Mouse (Mus musculus): ENCODE measurements at regions not wholly inside any gene's neighbourhood (a gene's known extent, or its start where the extent isn't known, plus 50 kb on each side); places are given as distances from the start of the nearest gene placed in this dataset.

DNA sequence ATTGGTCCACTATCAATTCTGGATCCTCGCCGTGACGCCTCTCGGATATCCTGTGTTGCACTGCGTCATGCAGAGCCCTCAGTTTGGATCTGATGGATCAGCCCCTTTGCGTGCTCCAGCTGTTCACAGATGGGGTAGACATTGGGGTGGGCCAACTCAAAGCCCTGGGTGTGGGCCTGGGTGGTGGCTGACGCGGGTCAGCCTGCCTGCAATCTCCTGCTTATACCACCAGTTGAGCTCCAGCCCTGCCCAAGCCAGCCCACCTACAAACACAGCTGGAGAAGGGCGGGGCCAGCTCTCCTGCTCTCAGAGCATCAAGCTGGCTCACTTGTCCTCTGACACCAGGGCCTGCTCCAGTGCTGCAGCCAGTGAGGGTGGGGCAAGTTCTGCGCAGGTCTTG lies 73.1 kb downstream of the Rps15a start:
- no peak for DNase-seq

DNA sequence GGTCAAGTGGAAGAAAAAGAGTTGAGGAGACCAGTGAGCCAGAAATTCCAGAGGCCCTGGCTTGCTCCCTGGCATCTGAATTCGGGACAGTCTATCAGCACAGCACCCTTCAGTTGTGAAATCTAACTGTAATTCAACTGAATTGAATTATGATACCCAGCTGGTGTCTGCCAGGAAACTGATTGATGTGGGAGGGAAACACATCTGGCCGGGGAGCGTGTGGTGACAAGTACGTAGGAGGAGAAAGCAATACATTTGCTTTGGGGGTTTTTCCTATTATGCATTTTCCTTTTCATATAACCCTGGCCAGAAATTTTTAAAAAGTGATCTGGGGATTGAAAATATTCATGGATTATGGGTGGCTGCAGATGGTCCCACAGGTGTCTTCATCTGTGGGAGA lies 76.1 kb downstream of the Rps15a start:
- no peak for DNase-seq

DNA sequence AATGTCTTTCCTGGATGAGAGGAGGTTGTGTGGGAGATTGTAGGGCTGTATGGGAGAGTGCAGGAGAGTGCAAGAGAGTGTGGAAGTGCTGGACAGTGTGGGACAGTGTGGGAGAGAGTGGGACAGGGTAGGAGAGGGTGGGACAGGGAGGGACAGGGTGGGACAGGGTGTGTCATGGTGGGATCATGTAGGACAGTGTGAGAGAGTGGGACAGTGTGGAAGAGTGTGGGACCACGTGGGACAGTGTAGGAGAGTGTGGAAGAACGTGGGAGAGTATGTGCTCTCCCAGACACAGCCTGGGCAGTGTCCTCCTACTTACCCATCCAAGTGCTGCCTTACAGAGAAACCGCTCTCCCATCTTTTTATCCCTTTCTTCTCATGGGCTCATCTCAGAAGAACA lies 78.9 kb downstream of the Rps15a start:
- no peak for DNase-seq

DNA sequence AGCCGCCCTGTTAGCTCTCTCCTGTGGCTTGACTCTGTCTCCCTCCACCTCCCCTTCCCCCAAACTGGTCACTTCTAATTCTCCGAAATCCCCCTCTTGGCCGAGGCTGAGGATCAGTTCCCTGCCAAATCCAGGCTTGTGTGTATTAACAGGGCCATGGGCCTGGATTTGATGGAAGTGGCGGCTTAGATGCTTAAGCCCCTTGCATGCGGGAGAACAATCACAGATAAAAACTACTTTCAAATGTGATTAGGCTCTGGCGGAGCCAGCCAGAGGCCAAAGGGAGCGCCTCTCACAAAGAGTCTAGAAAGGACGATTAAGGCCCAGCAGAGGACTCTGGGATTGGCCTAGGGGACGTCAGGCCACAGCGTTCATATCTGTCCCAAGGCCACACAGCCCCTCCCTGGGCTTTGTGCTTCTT lies 89.9 kb downstream of the Rps15a start:
- no peak for DNase-seq

DNA sequence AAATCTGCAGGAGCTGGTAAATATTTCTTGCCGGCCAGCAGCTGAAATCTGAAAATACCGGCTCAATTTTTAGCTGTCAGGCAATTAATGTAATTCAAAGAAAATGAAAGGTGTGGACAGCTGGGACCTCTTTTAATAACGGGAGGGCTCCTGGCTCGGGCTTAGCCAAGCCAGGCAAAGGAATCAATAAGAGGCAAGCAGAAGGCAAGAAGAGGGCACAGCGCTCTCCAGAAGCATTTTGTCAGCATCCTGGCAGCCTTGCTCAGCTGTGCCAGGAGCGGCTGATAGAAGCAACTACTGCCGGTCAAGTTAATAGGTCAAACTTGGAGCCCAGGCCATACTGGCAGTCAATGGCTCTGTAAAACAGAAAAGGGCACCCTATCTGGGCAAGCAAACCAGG lies 111.4 kb downstream of the Rps15a start:
- no peak for DNase-seq

DNA sequence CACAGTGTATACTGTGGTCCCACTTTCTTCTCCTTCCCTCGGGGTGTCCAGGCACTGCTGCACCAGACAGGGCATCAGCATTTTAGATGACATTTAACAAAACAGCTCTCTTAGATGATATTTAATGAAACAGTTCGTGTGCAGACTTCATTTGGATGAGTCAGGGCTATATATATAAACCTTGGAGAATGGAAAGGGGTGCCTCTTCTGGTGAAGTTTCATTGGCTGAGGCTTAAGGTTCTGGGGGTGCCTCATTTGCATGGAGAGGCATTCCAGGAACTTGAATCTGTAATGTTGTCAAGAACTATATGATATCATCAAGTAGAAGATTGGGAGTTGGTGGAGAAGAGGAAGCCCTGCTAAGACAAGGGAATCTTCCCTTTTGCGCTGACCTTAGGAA lies 114.1 kb downstream of the Rps15a start:
- DNase-seq, result no peak

DNA sequence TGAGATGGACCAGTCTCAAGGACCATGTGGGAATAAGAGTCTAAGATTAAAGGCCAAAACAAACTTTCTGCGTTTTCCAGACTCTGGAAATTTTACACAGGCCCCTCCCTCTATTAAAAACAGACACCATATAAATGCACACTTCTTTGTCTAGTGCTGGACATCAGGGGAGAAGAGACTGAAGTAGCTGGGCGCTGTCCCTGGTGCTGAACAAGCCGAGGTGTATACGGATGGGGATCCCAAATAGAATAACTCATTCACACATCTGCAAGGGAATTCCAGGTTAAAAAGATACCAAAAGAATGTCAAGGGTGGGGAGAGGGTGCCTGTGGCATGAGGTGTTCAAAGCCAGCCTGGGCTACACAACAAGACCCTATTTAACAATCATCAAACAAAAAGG lies 114.9 kb downstream of the Rps15a start:
- peak; percentile 86 for DNase-seq

DNA sequence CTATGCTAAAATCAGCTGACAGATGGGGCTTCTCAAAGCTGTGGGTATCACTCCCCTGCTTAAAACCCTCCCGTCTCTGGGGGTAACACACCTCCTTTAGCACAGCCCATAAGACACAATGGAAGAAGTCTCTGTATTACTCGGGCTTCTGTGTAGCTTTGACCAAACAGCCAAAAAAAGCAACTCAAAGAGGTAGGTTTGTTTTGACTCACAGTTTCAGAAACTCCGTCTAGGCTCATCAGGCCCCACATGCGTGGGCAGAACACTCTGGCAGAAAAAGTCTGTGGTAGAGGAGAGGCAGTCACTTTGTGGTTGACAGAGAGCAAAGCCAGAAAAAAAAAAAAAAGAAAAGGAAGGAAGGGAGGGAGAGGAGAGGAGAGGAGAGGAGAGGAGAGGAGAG lies 133.8 kb downstream of the Rps15a start:
- DNase-seq, result no peak

DNA sequence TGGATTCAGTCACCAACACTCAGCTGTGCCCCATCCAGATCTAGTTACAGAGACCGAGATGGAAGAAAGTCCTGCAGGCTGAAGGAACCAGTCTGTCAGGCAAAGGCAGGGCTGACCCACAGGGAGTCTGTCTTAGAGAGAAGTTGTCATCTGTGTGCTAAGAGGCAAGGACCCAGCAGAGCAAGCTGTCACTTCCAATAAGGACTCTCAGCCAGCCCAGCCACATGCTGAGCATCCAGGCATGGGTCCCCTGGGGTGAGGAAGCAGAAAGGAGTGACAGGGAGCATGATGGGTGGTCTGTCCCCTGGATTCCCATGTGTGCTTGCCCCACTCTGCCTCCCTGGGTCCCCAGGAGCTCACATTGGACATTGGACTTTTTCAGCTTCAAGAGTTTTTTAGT lies 144.8 kb downstream of the Rps15a start:
- DNase-seq, result no peak

DNA sequence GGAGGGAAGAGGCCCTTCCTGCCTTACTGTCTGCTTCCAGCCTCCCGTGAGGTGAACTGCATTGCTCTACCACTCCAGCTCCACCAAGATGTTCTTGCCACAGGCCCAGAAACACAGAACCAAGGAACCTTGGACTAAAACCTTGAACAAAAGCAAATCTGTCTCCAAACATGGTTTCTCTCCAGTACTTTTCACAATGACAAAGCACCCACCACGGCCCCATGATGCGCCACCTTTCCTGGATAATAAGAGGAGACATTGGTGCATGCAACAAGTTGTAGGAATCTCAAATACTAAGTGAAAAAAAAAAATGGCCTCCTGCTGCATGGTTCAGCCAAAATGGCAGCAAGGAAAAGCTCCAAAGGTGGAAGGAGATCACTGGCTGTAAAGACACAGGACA lies 172.6 kb downstream of the Rps15a start:
- no peak for DNase-seq

DNA sequence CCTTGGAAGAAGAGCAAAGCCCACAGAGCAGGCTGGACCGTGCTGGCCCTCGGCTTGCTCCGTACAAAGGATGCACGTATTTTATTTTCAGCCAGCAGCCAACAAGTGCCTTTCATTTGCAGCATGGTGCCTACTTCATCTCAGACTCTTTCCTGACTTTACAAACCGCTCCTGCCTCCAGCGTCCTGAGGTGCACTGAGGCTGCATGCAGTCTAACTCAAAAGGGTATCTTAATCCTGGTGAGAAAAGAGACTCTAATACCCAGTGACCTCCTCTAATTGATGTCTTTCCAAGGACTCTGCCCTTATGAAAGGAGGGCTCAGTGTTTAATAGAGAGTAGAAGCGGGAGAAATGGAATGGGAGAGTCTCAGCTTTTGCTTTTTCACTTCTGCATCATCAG lies 176.4 kb downstream of the Rps15a start:
- DNase-seq, result no peak

DNA sequence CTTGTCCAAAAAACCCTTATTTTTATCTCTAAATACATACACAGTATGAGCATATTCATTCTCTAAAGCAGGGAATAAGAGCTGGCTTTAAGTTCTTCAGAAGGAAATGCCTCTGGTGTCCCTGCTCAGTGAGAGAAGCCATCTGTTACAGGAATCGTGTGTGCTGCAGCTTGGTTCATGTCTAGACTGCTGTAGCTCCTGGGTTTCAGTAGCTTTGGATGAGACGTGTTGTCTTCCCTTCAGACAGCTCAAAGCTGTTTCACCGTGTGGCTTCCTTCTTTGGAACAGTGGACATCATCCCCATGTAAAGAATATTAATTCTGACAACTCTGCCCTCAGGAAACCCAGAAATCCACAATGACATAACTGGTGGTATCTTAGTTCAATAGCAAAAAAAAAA lies 181.1 kb downstream of the Rps15a start:
- no peak for DNase-seq

DNA sequence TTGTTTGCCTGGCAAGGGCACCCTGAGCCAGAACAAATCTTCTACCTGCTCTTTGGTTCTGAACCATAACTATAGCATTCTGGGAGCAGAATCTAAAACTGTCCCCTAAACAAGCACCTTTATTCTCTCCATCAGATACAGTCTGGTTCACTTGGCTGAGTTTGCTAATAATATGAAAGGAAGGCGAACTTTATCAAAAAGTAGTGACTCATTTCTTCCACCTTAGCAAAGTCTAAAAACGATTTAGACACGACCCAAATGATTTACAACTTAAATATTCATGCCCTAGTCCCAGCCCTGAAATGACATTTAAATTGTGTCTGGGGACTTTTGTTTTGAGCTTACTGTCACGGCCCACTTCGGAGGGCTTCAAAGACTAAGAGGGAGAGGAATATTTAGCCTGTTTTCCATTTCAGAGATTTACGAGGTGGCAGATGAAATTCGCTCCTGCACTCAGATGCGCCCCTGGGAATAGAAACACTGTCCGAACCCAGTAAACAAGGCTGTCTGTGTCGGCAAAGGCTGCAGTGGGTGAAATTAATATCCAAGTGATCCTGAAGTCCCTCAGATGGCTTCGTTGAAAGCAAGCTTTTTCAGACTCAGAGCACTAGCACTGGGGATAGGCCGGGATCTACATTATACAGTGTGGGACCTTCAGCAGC lies 184.6 kb downstream of the Rps15a start:
- no peak for DNase-seq

DNA sequence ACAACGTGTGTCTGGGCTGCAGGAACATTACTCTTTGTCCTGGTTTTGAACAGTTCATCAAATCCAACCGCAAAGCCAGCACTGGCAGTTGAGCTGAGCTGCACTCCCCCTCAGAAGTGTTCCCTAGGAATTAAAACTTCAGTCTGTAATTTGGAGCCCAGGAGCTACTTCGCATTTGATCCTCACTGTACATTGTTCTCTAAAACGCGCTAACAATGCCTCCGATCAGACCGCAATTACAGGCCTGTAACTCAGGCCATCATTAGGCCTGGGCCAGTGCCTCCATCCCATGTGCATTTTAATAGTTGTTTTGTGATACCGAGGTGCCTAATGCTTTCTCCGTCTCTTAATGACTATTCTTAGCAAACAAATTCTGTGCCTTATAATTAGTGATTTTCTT lies 185.6 kb downstream of the Rps15a start:
- no peak for DNase-seq

DNA sequence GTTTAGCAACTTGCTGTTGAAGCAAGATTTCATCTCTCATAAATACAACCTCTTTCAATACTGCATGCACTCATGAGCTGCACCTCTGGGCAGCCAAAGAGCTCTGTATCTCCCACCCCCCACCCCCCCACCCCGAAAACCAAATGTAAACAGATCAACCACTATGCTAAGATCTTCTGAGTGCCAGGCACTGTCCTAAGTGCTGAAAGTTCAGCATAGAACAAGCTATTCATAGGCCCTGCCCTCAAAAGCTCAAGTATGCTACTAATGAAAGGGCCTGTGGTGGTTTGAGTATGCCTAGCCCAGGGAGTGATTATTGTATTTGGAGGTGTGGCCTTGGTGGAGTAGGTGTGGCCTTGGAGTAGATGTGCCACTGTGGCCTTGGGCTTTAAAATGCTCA lies 189.6 kb downstream of the Rps15a start:
- DNase-seq, result no peak

DNA sequence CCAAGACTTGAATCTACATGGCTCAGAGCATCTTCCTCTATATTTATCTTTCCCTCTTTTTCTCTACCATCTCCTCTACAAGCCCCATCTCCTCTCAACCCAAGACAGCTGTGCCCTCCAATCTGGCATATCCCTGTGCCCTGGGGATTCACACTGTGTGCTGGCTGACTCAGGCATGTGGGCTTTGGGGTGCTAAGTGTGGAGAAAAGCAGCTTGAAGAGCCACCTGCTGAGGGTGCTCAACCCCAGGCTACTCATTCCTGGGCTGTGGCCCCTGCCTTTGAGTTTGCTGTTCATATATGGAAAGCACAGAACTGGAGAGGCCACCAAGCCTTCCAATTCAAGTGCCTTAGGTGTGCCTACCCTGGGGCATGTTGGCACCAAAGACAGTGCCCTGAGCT lies 193.7 kb downstream of the Rps15a start:
- DNase-seq, result no peak

DNA sequence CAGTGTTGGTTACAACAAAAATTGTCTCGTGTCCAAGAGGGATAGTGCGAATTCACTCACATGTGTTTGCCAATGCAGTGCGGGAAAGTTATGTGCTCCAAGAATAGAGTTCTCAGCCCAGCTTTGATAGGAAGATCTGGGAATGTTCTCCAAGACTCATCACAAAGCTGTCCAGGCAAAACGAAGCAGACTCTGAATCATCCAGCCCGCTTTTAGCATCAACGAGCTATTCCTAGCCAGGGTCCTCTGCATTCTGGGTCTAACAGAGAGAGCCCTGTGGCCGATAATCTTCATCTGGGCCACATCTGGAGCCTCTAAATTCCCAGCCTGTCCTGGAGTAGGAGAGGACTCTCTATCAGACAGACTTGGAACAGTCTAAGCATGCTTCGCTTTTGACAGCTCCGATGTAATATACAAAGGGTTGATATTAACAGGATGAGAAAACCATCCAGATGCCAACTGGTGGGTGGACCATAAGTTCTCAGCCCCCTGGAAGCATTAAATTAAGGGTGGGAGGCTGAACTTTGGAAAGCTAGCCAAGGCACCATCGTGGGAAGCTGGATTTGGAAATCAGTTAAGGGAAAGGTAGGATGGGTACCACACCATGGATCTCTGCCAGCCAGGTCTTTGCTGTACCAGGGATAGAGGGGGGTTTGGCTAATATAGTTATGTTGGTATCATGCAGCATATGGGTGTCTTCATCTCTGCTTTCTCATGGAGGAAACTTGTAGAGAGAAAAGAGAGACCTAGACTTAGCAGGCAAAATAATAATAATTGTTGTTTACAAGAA lies 197.6 kb downstream of the Rps15a start:
- DNase-seq, result no peak

DNA sequence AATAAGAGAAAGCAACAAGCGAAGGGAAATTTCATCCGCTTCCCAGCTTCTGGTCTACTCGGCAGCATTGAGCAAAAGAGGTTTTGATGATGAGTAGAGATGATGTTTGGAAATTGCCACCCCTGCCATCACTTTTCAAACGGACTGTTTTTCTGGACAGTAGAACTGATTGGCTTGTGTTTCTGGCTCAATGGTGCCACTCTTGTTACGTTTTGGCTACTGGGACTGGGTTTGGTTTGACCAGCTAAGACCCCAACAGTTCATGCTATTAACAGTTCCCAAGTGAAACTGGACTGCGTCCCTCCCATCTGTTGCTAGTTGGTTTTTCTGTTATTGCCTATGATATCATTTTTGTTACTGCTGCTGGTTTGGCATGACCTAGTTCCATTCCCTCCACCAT lies 199.1 kb downstream of the Rps15a start:
- no peak for DNase-seq

DNA sequence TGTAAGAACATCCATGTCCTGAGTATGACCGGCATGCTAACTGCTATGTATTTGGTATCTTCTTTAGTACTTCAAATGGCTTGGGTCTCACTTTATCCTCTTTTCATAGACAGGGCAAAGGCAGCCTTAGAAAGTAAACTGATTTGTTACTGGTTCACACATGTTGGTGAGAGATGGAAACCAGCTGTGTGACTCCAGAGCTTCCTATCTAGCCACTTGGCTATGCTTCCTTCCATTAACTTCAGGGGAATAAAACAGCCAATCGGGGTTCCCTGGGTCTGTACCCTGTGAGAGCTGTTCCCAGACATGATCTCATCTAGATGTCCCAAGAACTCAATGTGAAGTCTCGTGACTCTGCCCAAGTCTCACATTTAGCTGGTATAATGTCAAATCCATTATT lies 203.5 kb downstream of the Rps15a start:
- no peak for DNase-seq

DNA sequence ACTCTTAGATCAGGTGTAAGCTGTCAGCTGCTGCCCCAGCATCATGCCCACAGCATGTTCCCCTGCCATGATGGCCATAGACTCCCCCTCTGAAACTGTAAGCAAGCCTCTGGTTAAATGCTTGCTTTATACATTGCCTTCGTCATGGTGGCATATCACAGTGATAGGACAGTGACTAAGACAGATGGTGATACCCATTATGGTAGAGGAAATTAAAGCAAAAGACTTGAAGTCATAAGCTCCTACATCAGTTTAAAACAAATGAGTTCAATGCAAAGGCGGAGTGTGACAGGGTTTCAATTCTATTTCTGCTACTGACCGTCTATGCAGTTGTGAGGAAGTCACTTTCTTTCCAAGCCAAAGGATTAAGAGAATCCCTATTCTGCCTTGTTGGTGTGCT lies 204.9 kb downstream of the Rps15a start:
- no peak for DNase-seq

DNA sequence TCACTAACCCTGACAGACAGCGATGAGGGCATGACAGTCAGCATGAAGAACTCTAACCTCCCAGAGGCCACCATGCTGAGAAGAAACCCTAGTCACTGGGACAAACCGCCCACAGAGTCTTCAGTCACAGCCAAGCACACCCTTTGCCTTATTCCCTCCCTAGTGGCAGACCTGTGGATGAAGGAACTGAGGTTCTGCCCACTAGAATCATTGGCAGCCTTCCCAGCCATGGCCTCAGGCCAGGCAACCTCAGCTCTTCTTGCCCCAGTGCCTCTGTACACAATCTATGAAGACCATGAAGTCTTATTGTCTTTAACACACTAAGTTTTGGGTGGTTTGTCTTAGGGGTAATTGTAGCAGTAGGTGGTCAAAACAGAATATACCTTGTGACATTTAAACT lies 219.5 kb downstream of the Rps15a start:
- DNase-seq, result peak; percentile 76

DNA sequence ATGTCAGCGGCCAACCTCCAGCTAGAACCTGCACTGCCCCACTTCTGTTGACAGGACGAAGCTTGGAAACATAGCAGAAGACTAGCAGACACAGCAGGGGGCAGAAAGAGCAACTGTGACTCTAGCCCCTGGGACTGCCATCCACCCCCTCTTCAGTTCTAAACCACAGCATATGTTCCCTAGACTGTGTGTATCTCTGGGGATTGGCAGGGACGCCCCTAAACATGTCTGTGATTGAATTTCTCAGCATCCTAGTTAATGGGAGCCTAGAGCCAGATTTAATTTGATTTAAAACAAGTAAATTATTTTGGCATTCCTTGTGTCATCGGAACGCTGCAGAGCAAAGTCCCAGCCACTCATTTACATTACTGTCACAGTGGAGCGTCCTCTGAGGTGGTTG lies 228.7 kb downstream of the Rps15a start:
- no peak for DNase-seq

DNA sequence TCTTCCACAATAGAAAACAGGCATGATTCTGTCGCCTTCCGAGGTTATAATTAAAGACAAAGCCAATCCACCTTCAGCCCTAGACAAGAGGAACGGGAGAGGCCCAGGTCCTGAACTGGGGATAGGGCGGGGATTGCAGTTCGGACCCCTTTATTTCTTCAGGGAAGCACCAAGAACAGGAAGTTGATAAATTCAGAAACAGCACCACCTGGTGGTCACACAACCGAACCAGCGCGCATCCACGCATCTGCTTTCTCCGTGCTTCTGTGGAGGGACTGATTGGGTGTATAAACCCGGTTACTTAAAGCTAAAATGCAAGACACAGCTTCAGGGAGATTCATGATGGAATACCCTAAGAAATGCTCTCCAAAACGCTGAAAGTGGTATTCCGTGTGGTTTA lies 233.2 kb downstream of the Rps15a start:
- peak; percentile 86 for DNase-seq

DNA sequence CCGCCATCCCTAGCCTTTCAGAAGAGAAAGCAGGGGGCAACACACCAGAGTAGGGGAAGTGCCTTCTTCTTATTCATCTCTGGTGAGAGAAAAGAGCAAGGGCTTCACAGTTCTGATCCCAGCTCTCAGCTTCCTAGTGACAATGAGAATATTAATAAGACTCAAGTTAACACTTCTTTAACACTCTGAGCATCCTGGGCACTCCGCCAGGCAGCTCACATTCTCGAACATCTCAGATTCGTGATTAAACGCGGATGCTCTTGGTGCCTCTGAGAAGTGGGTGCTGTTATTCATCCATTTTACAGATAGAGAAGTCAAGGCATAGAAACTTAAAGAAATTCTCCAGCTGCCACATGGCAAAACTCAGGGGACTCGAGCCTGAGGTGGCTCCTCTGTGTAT lies 237.1 kb downstream of the Rps15a start:
- DNase-seq, result no peak

DNA sequence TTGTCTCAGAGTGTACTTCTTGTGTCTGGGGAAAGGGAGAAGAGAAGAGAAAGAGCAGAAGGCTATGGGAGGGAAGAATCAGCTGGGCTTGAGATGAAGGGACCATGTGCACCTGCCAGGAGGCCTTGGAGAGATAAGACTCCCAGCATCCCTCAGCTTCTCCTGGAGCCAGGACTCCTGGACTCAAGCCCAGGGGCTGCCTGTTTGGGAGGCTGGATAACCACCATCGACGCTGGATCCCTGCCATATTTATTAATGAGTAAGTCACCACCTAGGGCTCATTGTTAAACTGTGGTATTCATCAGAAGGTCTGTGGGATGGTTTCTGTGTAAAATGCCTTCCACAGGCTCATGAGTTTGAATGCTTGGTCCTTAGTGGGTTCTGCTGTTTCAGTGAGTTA lies 240.7 kb downstream of the Rps15a start:
- DNase-seq, result no peak

Data from kidney, postnatal 10 days (tissue).